28 mouse cellular contexts compared by ENCODE assay signal in the genomic region with DNA sequence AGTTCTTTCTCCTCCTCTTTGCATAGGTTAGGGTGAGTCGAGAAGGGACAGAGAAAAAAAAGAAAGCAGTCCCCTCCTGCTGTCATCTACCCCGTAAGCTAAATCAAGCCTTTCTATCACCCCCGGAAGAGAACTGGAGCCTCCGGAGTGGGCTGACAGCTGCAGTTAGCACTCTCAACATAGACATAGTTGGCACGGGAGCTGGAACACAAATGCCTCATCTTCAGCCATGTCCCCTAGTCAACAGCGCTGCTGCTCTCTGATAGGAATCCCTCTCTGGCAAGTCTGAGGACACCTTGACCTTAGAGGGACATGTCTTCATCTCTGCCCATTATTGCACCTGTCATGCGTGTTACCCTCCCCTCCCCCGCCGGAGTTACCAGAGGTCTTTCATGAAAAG. TPM values are rescaled to one million over a fixed set of nuclear protein-coding genes. Genes with fewer than 3 reads are reported as not detected.
DNase-seq lines count a peak whose midpoint lies in the region; ATAC-seq and TF ChIP-seq lines count a peak whose summit lies in the region.
"Had no signal": no experiment of that assay in that cellular context is flagged by ENCODE, and none has a peak within 500 bp of the region (broad histone marks: within the 10 kb centered on the region; RNA-seq: fewer than 3 reads in every experiment).

No protein-coding gene starts in this region.

- no peak for TF ChIP-seq POLR2A in thymus, adult 2 months (IDR thresholded peaks at IDR 0.05; ENCODE audit: control insufficient read depth, extremely low read depth, insufficient read depth, low read length, poor library complexity)

- H3K9ac ChIP-seq in heart, embryonic 16.5 days (ENCODE audit: low read length), result no peak overlapping the region
- H3K9ac ChIP-seq in heart, embryonic 11.5 days (ENCODE audit: low read depth, low read length), result no peak overlapping the region
- H3K9ac ChIP-seq: hindbrain, embryonic 13.5 days; limb, embryonic 13.5 days; liver, embryonic 12.5 days; neural tube, embryonic 15.5 days had no signal

- H3K9me3 ChIP-seq in heart, embryonic 16.5 days (replicated peaks; ENCODE audit: control insufficient read depth, low read length), result no peaks in the 10 kb centered on the region
- H3K9me3 ChIP-seq in heart, embryonic 11.5 days (replicated peaks; ENCODE audit: control insufficient read depth, low read length), result no peaks in the 10 kb centered on the region
- H3K9me3 ChIP-seq: forebrain, embryonic 10.5 days; hindbrain, embryonic 13.5 days; limb, embryonic 13.5 days; liver, embryonic 12.5 days; neural tube, embryonic 15.5 days had no signal

- no peaks in the 10 kb centered on the region for H3K36me3 ChIP-seq in heart, embryonic 16.5 days (ENCODE audit: control insufficient read depth, insufficient read depth)
- no peaks in the 10 kb centered on the region for H3K36me3 ChIP-seq in heart, embryonic 11.5 days (ENCODE audit: control insufficient read depth, insufficient read depth, low read length)
- H3K36me3 ChIP-seq in thymus, adult 2 months (ENCODE audit: control insufficient read depth, insufficient read depth, low read length), result no peaks in the 10 kb centered on the region
- H3K36me3 ChIP-seq: forebrain, embryonic 10.5 days; hindbrain, embryonic 13.5 days; limb, embryonic 13.5 days; liver, embryonic 12.5 days; neural tube, embryonic 15.5 days had no signal

- TF ChIP-seq CTCF in thymus, adult 2 months (IDR thresholded peaks at IDR 0.05; ENCODE audit: borderline replicate concordance, control insufficient read depth, extremely low read depth, insufficient read depth, low read length, poor library complexity), result no peak

- H3K27me3 ChIP-seq in heart, embryonic 16.5 days (ENCODE audit: control insufficient read depth, insufficient read depth, low read length), result no peaks in the 10 kb centered on the region
- H3K27me3 ChIP-seq in heart, embryonic 11.5 days (ENCODE audit: control insufficient read depth, insufficient read depth, low read length), result no peaks in the 10 kb centered on the region
- H3K27me3 ChIP-seq in thymus, adult 2 months (ENCODE audit: control insufficient read depth, insufficient read depth, low read length), result no peaks in the 10 kb centered on the region
- H3K27me3 ChIP-seq: hindbrain, embryonic 13.5 days; limb, embryonic 13.5 days; liver, embryonic 12.5 days; neural tube, embryonic 15.5 days had no signal

- H3K4me1 ChIP-seq in heart, embryonic 16.5 days (ENCODE audit: control insufficient read depth, insufficient read depth, low read length), result peaks cover 3% of the 10 kb centered on the region
- H3K4me1 ChIP-seq in heart, embryonic 11.5 days (ENCODE audit: control insufficient read depth, insufficient read depth, low read length), result peaks cover 10% of the 10 kb centered on the region
- H3K4me1 ChIP-seq in thymus, adult 2 months (replicated peaks; ENCODE audit: control insufficient read depth, insufficient read depth, low read length), result no peaks in the 10 kb centered on the region
- H3K4me1 ChIP-seq: forebrain, embryonic 10.5 days; limb, embryonic 13.5 days; liver, embryonic 12.5 days; neural tube, embryonic 15.5 days had no signal

- DNase-seq in right cerebral cortex, adult 18-20 months, result peak; percentile 22
- no peak for DNase-seq in right cerebral cortex, postnatal 25 days
- DNase-seq in gastrocnemius, adult 8-10 months (ENCODE audit: low spot score in 2 of 2), result peak; percentile 41 to 59
- DNase-seq in skeletal muscle tissue, adult 2 months (ENCODE audit: low read depth, low spot score), result peak; percentile 82
- no peak for DNase-seq in thymus, adult 2 months
- DNase-seq: adrenal gland, adult 8-10 months; cerebellum, adult 18-20 months; cerebellum, postnatal 14 days; heart, adult 18-20 months; kidney, adult 18-20 months; lung, adult 18-20 months; lung, postnatal 10 days; thymus, adult 18-20 months; thymus, postnatal 4 days had no signal

- H3K4me3 ChIP-seq in heart, embryonic 16.5 days (ENCODE audit: low read length), result no peak overlapping the region
- no peak overlapping the region for H3K4me3 ChIP-seq in heart, embryonic 11.5 days (ENCODE audit: low read depth, low read length)
- H3K4me3 ChIP-seq in thymus, adult 2 months (ENCODE audit: control insufficient read depth, insufficient read depth, low read length), result no peak overlapping the region
- H3K4me3 ChIP-seq: forebrain, embryonic 10.5 days; hindbrain, embryonic 13.5 days; limb, embryonic 13.5 days; liver, embryonic 12.5 days; neural tube, embryonic 15.5 days had no signal

- no peak overlapping the region for H3K27ac ChIP-seq in heart, embryonic 16.5 days (ENCODE audit: low read length)
- H3K27ac ChIP-seq in heart, embryonic 11.5 days (ENCODE audit: low read depth, low read length), result no peak overlapping the region
- H3K27ac ChIP-seq in thymus, adult 2 months (ENCODE audit: control insufficient read depth, insufficient read depth, low read length), result no peak overlapping the region
- H3K27ac ChIP-seq: forebrain, embryonic 10.5 days; hindbrain, embryonic 13.5 days; limb, embryonic 13.5 days; liver, embryonic 12.5 days; neural tube, embryonic 15.5 days had no signal

- ATAC-seq in heart, embryonic 16.5 days (replicated peaks; ENCODE audit: extremely low read depth, insufficient read depth, low FRiP score), result peak; percentile 49; the same call in 1 of the 2 replicates
- ATAC-seq in heart, embryonic 11.5 days (replicated peaks; ENCODE audit: insufficient number of reproducible peaks, low FRiP score, low TSS enrichment), result no peak
- ATAC-seq: activated CD4-positive, CD25-positive, alpha-beta regulatory T cell, adult 4 months; inflammation-experienced regulatory T-cells, adult 6 months; liver, embryonic 12.5 days had no signal

- no peak overlapping the region for H3K4me2 ChIP-seq in heart, embryonic 16.5 days (ENCODE audit: low read depth, low read length)
- H3K4me2 ChIP-seq in heart, embryonic 11.5 days, result no peak overlapping the region
- H3K4me2 ChIP-seq: hindbrain, embryonic 13.5 days; limb, embryonic 13.5 days; liver, embryonic 12.5 days; midbrain, embryonic 11.5 days; neural tube, embryonic 15.5 days had no signal

- WGBS in heart, embryonic 16.5 days, result 63% methylated on average over 9 of the region's 9 CpGs
- 75% methylated on average over 9 of the region's 9 CpGs for WGBS in heart, embryonic 11.5 days (ENCODE audit: insufficient replicate concordance)
- WGBS in thymus, adult 2 months, result 97% methylated on average over 9 of the region's 9 CpGs

RNA-seq across cellular contexts. Expression of gene Ampd1, which starts 5.5 kb away (rescaled TPM):
- polyA plus RNA-seq in heart, embryonic 16.5 days (2015; fragmentation: Nextera tagmentation; extraction: Ambion mirVana), result 0.21 and 0.88 TPM in 2 replicates
- 0.62 TPM in 1 of 2 replicates, not detected in the other for polyA plus RNA-seq in heart, embryonic 11.5 days (2014; fragmentation: Nextera tagmentation; extraction: Ambion mirVana)
- total RNA-seq in gastrocnemius, adult 8-10 months (2022), result 1,000 to 10,000 TPM; 1,212 to 1,718 (median 1,419) TPM
- 10.3 and 13.8 TPM in 2 replicates for polyA plus RNA-seq in thymus, adult 2 months (2012; rRNA removed)
- total RNA-seq: adrenal gland, adult 8-10 months; heart, adult 18-20 months; layer of hippocampus, postnatal 10 days; megakaryocyte progenitor cell, adult 5-6 weeks; midbrain, postnatal 0 days had no signal
- polyA plus RNA-seq: embryonic facial prominence, embryonic 11.5 days; forebrain, embryonic 10.5 days; hindbrain, embryonic 13.5 days; midbrain, postnatal 0 days had no signal

RNA-seq across cellular contexts. Expression of gene Nras, which starts 21.2 kb away (rescaled TPM):
- polyA plus RNA-seq in heart, embryonic 16.5 days (2015; fragmentation: Nextera tagmentation; extraction: Ambion mirVana), result 64.6 and 73.4 TPM in 2 replicates
- 99.1 and 101 TPM in 2 replicates for polyA plus RNA-seq in heart, embryonic 11.5 days (2014; fragmentation: Nextera tagmentation; extraction: Ambion mirVana)
- 10 to 100 TPM; 46.3 to 56.6 (median 51.7) TPM for total RNA-seq in gastrocnemius, adult 8-10 months (2022)
- 41.0 and 43.4 TPM in 2 replicates for polyA plus RNA-seq in thymus, adult 2 months (2012; rRNA removed)

RNA-seq across cellular contexts. Expression of gene Dennd2c, which starts 23.1 kb away (rescaled TPM):
- 4.3 and 5.8 TPM in 2 replicates for polyA plus RNA-seq in heart, embryonic 16.5 days (2015; fragmentation: Nextera tagmentation; extraction: Ambion mirVana)
- polyA plus RNA-seq in heart, embryonic 11.5 days (2014; fragmentation: Nextera tagmentation; extraction: Ambion mirVana), result 5.0 TPM in 2 replicates
- total RNA-seq in gastrocnemius, adult 8-10 months (2022), result 1 to 10 TPM; 2.1 to 4.1 (median 3.0) TPM
- 1.5 and 2.2 TPM in 2 replicates for polyA plus RNA-seq in thymus, adult 2 months (2012; rRNA removed)

RNA-seq across cellular contexts. Expression of gene Csde1, which starts 59.1 kb away (rescaled TPM):
- polyA plus RNA-seq in heart, embryonic 16.5 days (2015; fragmentation: Nextera tagmentation; extraction: Ambion mirVana), result 271 and 302 TPM in 2 replicates
- polyA plus RNA-seq in heart, embryonic 11.5 days (2014; fragmentation: Nextera tagmentation; extraction: Ambion mirVana), result 335 and 357 TPM in 2 replicates
- total RNA-seq in gastrocnemius, adult 8-10 months (2022), result 1,000 to 10,000 TPM; 1,070 to 1,406 (median 1,168) TPM
- 29.6 and 35.0 TPM in 2 replicates for polyA plus RNA-seq in thymus, adult 2 months (2012; rRNA removed)

Comparison
In these comparisons a context has a peak if more than half of its experiments do, and no peak if none do; other contexts are left out.
1. DNase-seq: peak in right cerebral cortex, adult 18-20 months (single experiment), gastrocnemius, adult 8-10 months (2 of 2) and skeletal muscle tissue, adult 2 months (single experiment); none in right cerebral cortex, postnatal 25 days (single experiment) and thymus, adult 2 months (single experiment).